Mouse (Mus musculus) gastrocnemius, postnatal 14 days (tissue): Measurements from ENCODE around the gene Far2. TPM values are rescaled to one million over a fixed set of nuclear protein-coding genes. Genes with fewer than 3 reads are reported as not detected.

Experiments used
- DNase-seq: peaks from one replicate; pipeline ENCODE4 v3.0.0; 2021; ENCODE audit warnings: mixed read lengths
- intact Hi-C: fragments of 180-260 bp; cut with DNase I; formaldehyde crosslinking; loops from one replicate; pipeline ENCODE4 v1.15.1; 2025; ENCODE audit warnings: low total_unique reads
- long read RNA-seq, 2 experiments: library from polyadenylated mRNA; stranded (forward); transcript quantifications; one replicate each; pipeline ENCODE4 v2.0.0; 2021
- total RNA-seq, 2 experiments: library from RNA; stranded (reverse); gene quantifications; 2 replicates each; pipeline ENCODE4 v1.2.3; 2021

Far2 gene
- under 1 TPM; 0.09 to 0.10 TPM for total RNA-seq
- long read RNA-seq, experiment 1, result 0 reads
- long read RNA-seq, experiment 2, result 0 reads

GRCm38 (mm10) chr6:148046881-148047649 is at the start of gene Far2:
TSS of gene Far2 (plus strand) at chr6:148047259.
- peak; percentile 9 for DNase-seq

GRCm38 (mm10) chr6:148000483-148000882 is 46.6 kb upstream of the Far2 start:
- intact Hi-C loops, result no loop called here
- no peak for DNase-seq

More at GRCm38 (mm10) chr6:148046881-148047649, at the start of gene Far2:
- intact Hi-C loops, result no loop called here

- intact Hi-C loops, result no loop called here
- DNase-seq, result no peak
These were observed 46.0 kb upstream of the Far2 start for GRCm38 (mm10) chr6:148001071-148001470.

GRCm38 (mm10) chr6:148006118-148006837 is 40.8 kb upstream of the Far2 start:
- no peak for DNase-seq
- intact Hi-C loops, result no loop called here

- intact Hi-C loops, result no loop called here
- DNase-seq, result no peak
These were observed 6.3 kb upstream of the Far2 start for GRCm38 (mm10) chr6:148040759-148041158.

GRCm38 (mm10) chr6:148047650-148047988 is 560 bp downstream of the Far2 start:
- intact Hi-C loops, result no loop called here
- DNase-seq, result no peak

- DNase-seq, result no peak
- intact Hi-C loops, result no loop called here
These were observed 16.1 kb downstream of the Far2 start for GRCm38 (mm10) chr6:148063131-148063530.

- intact Hi-C loops, result no loop called here
- DNase-seq, result no peak
These were observed 19.2 kb downstream of the Far2 start for GRCm38 (mm10) chr6:148066267-148066666.

- peak; percentile 35 for DNase-seq
- intact Hi-C loops, result no loop called here
These were observed 21.7 kb downstream of the Far2 start for GRCm38 (mm10) chr6:148068786-148069185.

- DNase-seq, result no peak
- intact Hi-C loops, result no loop called here
These were observed 26.5 kb downstream of the Far2 start for GRCm38 (mm10) chr6:148073599-148073998.

- intact Hi-C loops, result no loop called here
- DNase-seq, result no peak
These were observed 27.3 kb downstream of the Far2 start for GRCm38 (mm10) chr6:148074211-148074864.

- intact Hi-C loops, result no loop called here
- no peak for DNase-seq
These were observed 36.8 kb downstream of the Far2 start for GRCm38 (mm10) chr6:148083864-148084263.

GRCm38 (mm10) chr6:148084403-148084802 is 37.3 kb downstream of the Far2 start:
- intact Hi-C loops, result no loop called here
- no peak for DNase-seq

GRCm38 (mm10) chr6:148097039-148097438 is 50.0 kb downstream of the Far2 start:
- intact Hi-C loops, result no loop called here

GRCm38 (mm10) chr6:148101977-148102376 is 54.9 kb downstream of the Far2 start:
- intact Hi-C loops, result no loop called here

More at GRCm38 (mm10) chr6:148097039-148097438, 50.0 kb downstream of the Far2 start:
- DNase-seq, result no peak

GRCm38 (mm10) chr6:148102434-148102833 is 55.4 kb downstream of the Far2 start:
- intact Hi-C loops, result no loop called here
- DNase-seq, result no peak

More at GRCm38 (mm10) chr6:148101977-148102376, 54.9 kb downstream of the Far2 start:
- DNase-seq, result no peak

- DNase-seq, result peak; percentile 11
- intact Hi-C loops, result no loop called here
These were observed 57.2 kb downstream of the Far2 start for GRCm38 (mm10) chr6:148104212-148104611.

GRCm38 (mm10) chr6:148105722-148106268 is 58.7 kb downstream of the Far2 start:
- intact Hi-C loops, result no loop called here
- DNase-seq, result no peak

- no peak for DNase-seq
- intact Hi-C loops, result no loop called here
These were observed 61.8 kb downstream of the Far2 start for GRCm38 (mm10) chr6:148108741-148109472.
